Mouse (Mus musculus) A20 (cell line): Measurements from ENCODE around the gene Olfr690.
"Not testable (repeated sequence)": the region's sequence is repeated elsewhere in the genome, so short reads cannot be mapped to it uniquely, and the experiment has no call there.

Experiments used
- DNase-seq: peaks from one replicate; pipeline ENCODE4 v3.0.0-alpha.2; 2011; ENCODE audit warnings: low read depth, low spot score

Gene Olfr690

DNA sequence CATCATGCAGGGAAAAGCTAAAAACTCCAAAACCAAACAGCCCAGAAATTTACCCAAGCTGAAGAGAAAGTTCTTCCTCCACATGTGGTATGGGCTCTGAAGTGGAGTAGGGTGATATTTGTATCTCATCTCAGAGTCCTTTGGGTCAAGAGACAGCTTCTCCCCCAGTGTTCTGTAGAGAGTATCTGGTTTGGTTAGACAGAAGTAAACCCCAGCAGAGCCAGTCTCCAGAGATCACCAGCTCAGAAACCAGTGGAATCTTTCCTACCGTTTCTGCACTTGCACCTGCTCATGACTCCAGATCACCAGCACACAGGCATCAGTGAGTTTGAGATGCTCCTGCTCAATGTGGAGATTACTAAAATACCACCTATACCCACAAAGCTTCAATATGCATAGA is at the start of gene Olfr690:
Olfr690 (minus strand) TSS at position 101 of the 400 bp plus-strand sequence.
- no peak for DNase-seq

GRCm38 (mm10) chr7:105380329-105380728 is 46.4 kb upstream of the Olfr690 start:
- DNase-seq: no peak

DNA sequence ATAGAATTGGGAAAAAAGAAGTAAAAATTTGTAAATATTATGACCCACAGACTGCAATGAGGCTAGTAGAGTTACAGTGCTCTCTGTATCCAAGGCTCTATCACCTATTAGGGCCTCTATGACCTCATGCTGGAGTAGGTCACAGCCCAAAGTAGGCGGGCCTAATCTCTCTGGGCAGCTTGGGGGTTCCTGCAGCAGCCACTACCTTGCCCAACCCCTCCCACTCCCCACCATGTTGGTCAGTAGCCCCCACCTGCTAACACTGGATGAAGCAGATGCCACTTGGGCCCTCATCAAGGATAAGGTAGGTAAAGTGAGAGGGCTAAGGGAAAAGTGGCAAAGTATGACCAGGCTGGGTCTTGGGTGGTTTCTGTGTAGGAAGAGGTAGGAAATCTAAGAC is 41.0 kb upstream of the Olfr690 start, which contains the start of gene Gm5901:
Gm5901 (plus strand) TSS at position 173 of the 400 bp plus-strand sequence.
- DNase-seq: no peak

DNA sequence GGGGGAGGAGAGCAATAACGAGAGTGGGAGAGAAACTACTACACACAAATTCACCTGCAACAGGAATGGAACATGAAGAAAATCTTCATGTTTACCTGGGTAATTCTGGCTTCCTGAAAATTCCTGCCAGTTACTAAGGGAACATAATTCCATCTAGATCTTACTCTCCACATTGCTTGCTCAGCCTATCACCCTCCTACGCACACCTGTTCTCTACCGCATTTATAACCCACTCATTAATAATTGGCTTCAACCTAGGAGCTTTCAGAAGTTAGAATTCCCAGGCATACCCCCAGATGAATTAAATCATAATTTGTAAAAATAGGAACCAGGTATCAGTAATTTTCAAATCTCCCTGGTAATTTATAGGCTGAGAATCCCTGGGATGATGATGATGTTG is 40.1 kb upstream of the Olfr690 start:
- no peak for DNase-seq

GRCm38 (mm10) chr7:105373509-105373908 is 39.6 kb upstream of the Olfr690 start:
- no peak for DNase-seq

DNA sequence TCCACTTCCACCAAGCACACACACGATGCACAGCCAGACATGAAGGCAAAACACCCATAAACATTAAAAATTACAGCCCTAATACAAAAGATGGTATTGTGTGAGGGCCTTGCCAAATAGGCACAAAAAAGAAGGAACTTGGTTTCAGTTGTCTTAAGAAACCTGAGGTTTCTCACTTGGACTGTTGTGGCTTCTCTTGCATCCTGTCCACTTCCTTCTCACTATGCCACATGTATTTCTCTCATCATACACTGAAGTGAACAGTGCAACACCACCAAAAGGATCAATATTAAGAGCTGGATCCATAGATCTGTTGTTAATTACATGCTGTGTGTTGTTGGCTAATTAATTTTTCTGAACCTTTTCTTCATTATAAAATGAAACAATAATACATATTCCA is 39.0 kb upstream of the Olfr690 start:
- DNase-seq: no peak

GRCm38 (mm10) chr7:105368521-105368920 is 34.6 kb upstream of the Olfr690 start:
- DNase-seq: no peak

DNA sequence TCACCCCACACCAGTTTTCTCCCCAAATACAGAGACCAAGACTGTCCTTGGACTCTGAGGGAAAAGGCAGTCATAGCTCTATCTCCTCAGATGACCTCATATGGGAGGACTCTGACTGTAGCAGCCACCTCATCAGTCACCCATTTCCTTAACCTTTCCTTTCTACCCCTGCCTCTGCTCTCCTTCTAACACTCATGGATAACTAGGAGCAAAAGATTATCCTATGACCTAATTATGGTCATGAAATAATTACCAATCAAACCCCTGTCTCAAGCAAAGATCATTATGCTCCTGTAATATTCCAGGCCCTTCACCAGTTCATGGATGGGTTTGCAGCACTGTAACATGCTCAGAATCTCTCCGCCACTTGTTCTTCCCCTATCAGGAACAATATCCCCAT is 34.0 kb upstream of the Olfr690 start, which contains the start of gene Olfr692:
Olfr692 (plus strand) TSS at position 301 of the 400 bp plus-strand sequence.
- DNase-seq: no peak

DNA sequence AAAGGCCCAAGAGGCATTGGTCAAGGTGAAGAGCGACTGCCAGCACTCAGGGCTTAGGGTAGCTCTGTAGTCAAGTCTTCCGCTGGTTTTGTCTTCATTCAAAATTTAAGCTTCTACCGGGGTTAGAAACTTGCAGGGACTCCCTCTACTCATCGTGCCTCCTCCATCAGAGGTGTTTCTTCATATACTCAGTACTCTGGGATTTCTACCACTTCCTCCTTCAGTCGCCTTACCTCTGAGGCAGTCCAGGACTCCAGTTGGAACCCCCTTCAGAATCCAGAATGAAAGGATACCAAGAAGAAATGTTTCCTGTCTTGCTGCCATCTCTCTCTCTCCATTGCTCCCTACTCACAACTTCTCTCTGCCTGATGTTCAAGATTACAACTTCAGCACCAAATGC is 33.4 kb upstream of the Olfr690 start:
- no peak for DNase-seq

GRCm38 (mm10) chr7:105361713-105362112 is 27.8 kb upstream of the Olfr690 start:
- no peak for DNase-seq

DNA sequence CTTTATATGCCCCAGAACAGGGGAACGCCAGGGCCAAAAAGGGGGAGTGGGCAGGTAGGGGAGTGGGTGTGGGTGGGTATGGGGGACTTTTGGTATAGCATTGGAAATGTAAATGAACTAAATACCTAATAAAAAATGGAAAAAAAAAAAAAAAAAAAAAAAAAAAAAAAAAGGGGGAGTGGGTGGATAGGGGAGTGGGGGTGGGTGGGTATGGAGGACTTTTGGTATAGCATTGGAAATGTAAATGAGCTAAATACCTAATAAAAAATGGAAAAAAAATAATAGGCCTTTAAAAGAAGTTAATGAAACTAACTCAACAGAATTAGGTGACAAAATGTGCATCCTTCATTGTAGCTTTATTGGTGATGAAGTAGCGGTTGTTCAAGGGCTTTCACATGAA is 22.6 kb upstream of the Olfr690 start:
- DNase-seq: not testable (repeated sequence)

DNA sequence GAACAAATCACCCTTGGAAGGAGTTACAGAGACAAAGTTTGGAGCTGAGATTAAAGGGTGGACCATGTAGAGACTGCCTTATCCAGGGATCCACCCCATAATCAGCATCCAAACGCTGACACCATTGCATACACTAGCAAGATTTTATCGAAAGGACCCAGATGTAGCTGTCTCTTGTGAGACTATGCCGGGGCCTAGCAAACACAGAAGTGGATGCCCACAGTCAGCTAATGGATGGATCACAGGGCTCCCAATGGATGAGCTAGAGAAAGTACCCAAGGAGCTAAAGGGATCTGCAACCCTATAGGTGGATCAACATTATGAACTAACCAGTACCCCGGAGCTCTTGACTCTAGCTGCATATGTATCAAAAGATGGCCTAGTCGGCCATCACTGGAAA is 22.2 kb upstream of the Olfr690 start:
- not testable (repeated sequence) for DNase-seq

DNA sequence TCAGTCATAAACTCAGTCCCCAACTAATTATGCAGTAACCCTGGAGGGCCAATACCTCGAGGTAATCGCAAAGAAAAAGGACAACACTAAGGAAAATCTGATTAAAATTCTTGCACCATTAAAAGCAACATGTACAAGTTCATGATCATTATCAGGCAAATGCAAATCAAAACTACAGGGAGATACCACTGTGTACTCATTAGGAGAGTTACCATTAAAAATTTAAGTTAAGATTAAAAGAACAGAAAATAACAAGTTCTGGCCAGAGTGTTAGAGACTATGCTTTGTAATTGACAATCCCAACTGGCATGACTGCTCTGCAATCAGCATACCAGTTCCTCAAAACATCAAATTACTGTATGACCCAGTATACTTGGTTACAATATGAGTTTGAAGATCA is 8.8 kb upstream of the Olfr690 start:
- no peak for DNase-seq

GRCm38 (mm10) chr7:105342170-105342569 is 8.3 kb upstream of the Olfr690 start, which contains the start of gene Olfr691:
Olfr691 (minus strand) TSS chr7:105342270.
- DNase-seq: no peak

GRCm38 (mm10) chr7:105325302-105325701 is 8.6 kb downstream of the Olfr690 start:
- DNase-seq: no peak

GRCm38 (mm10) chr7:105310865-105311264 is 23.0 kb downstream of the Olfr690 start, which contains the start of gene Olfr689:
Olfr689 (plus strand) TSS chr7:105311165.
- DNase-seq: no peak

DNA sequence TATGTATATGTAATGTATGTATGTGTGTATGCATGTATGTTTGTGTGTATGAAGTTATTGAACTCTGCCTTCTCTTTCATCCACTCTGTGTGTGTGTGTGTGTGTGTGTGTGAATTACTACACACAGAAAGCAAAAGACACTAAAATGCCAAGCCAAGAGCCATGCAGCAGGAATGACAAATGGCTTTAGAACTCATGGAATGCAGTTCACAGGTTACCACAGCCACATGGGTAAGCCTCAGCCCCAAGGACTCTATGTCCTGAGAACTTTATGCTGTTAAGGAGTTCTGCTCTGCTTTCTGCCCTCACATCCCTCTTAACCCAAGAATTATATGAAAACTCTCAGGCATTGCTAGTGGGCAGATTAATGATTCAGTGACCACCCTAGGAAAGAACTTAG is 43.9 kb downstream of the Olfr690 start:
- DNase-seq: no peak

- DNase-seq: no peak
Measured at GRCm38 (mm10) chr7:105287795-105288194, 46.1 kb downstream of the Olfr690 start, which contains the start of gene Olfr688. Olfr688 (plus strand) TSS chr7:105288095.
